Mouse (Mus musculus) forebrain, embryonic 14.5 days (tissue): Measurements from ENCODE around the gene Zfp69. TPM values are rescaled to one million over a fixed set of nuclear protein-coding genes. Genes with fewer than 3 reads are reported as not detected.

Experiments used
- ATAC-seq: fragments of 200-750 bp; cut with Nextera tagmentation; 2 replicates; pipeline ENCODE4 v1.8.0; 2017; ENCODE audit warnings: mild to moderate bottlenecking, moderate library complexity
- DNase-seq: peaks from one replicate; pipeline ENCODE4 v3.0.0-alpha.2; 2015; ENCODE audit warnings: low spot score
- H3K27ac ChIP-seq: fragments of 300-500 bp; sonication (generic); 2 replicates; pipeline ENCODE4 v1.5.1; 2014; ENCODE audit warnings: low read depth, mild to moderate bottlenecking, control low read depth, low read length, moderate library complexity
- H3K27me3 ChIP-seq: fragments of 300-500 bp; sonication (generic); replicated peaks from 2 replicates; pipeline ENCODE4 v1.6.1; 2014; ENCODE audit warnings: low read length, control low read depth, mixed read lengths; ENCODE audit not compliant: control insufficient read depth, insufficient read depth
- H3K36me3 ChIP-seq: fragments of 300-500 bp; sonication (generic); 2 replicates; pipeline ENCODE4 v1.6.1; 2014; ENCODE audit warnings: low read length, control low read depth; ENCODE audit not compliant: control insufficient read depth, insufficient read depth
- H3K4me1 ChIP-seq: fragments of 300-500 bp; sonication (generic); 2 replicates; pipeline ENCODE4 v1.6.1; 2014; ENCODE audit warnings: antibody characterized with exemption, low read length, control low read depth; ENCODE audit not compliant: control insufficient read depth, insufficient read depth
- H3K4me2 ChIP-seq: fragments of 300-500 bp; sonication (generic); 2 replicates; pipeline ENCODE4 v1.6.1; 2014; ENCODE audit warnings: mild to moderate bottlenecking, control low read depth, low read length
- H3K4me3 ChIP-seq: fragments of 300-500 bp; sonication (generic); 2 replicates; pipeline ENCODE4 v1.5.1; 2014; ENCODE audit warnings: low read depth, low read length, control low read depth
- H3K9ac ChIP-seq: fragments of 300-500 bp; sonication (generic); 2 replicates; pipeline ENCODE4 v1.6.1; 2014; ENCODE audit warnings: mild to moderate bottlenecking, low read length, control low read depth, moderate library complexity
- H3K9me3 ChIP-seq: fragments of 300-500 bp; sonication (generic); replicated peaks from 2 replicates; pipeline ENCODE4 v1.6.1; 2016; ENCODE audit warnings: low read length, control low read depth, mixed read lengths; ENCODE audit not compliant: control insufficient read depth
- WGBS: fragments of 180-500 bp; shearing (Covaris S2); extraction: QIAGEN DNeasy Blood & Tissue Kit; methylation state at CpG from one replicate; pipeline ENCODE4 v1.1.7; 2014; 5-methylcytosine and 5-hydroxymethylcytosine counted together
- polyA plus RNA-seq: library from polyadenylated mRNA; unstranded; fragments of >200 nt; fragmentation: Nextera tagmentation; extraction: Ambion mirVana; gene quantifications from 2 replicates; pipeline ENCODE4 v1.2.1, GENCODE M21; 2014

Zfp69 gene
- polyA plus RNA-seq, 1 experiment from 2014 or later = 5.3 TPM

GRCm38 (mm10) chr4:120974711-120975427, 23.4 kb upstream of the Zfp69 start:
- DNase-seq = no peak
- Histone ChIP-seq H3K36me3 (peaks cover 42% of the 10 kb centered on the region), H3K4me3 (no peak overlapping the region), H3K27ac (no peak overlapping the region), H3K9me3 (no peaks in the 10 kb centered on the region), H3K4me2 (no peak overlapping the region), H3K27me3 (no peaks in the 10 kb centered on the region), H3K9ac (no peak overlapping the region), H3K4me1 (no peaks in the 10 kb centered on the region)
- no peak for ATAC-seq
- WGBS = 90% methylated on average over 11 of the region's 11 CpGs

- H3K9me3 ChIP-seq = no peaks in the 10 kb centered on the region
Measured at GRCm38 (mm10) chr4:120971842-120972241, 20.3 kb upstream of the Zfp69 start.

GRCm38 (mm10) chr4:120969382-120970146, 18.1 kb upstream of the Zfp69 start:
- H3K27me3 ChIP-seq = no peaks in the 10 kb centered on the region
- no peaks in the 10 kb centered on the region for H3K4me1 ChIP-seq
- DNase-seq (peak; percentile 34), ATAC-seq (no peak)
- no peak overlapping the region for H3K4me2 ChIP-seq
- no peak overlapping the region for H3K4me3 ChIP-seq
- H3K9me3 ChIP-seq = no peaks in the 10 kb centered on the region
- no peak overlapping the region for H3K27ac ChIP-seq
- H3K9ac ChIP-seq = no peak overlapping the region
- peaks cover 45% of the 10 kb centered on the region for H3K36me3 ChIP-seq
- 90% methylated on average over 5 of the region's 5 CpGs for WGBS

More at GRCm38 (mm10) chr4:120971842-120972241, 20.3 kb upstream of the Zfp69 start:
- peaks cover 55% of the 10 kb centered on the region for H3K36me3 ChIP-seq
- no peak overlapping the region for H3K4me2 ChIP-seq
- H3K27me3 ChIP-seq = no peaks in the 10 kb centered on the region
- no peak overlapping the region for H3K9ac ChIP-seq
- no peaks in the 10 kb centered on the region for H3K4me1 ChIP-seq
- ATAC-seq = no peak
- no peak for DNase-seq
- H3K27ac ChIP-seq = no peak overlapping the region
- WGBS = 93% methylated on average over 8 of the region's 8 CpGs
- H3K4me3 ChIP-seq = no peak overlapping the region

GRCm38 (mm10) chr4:120968486-120968885, 17.0 kb upstream of the Zfp69 start:
- no peaks in the 10 kb centered on the region for H3K4me1 ChIP-seq
- no peak overlapping the region for H3K4me2 ChIP-seq
- H3K27ac ChIP-seq = no peak overlapping the region
- 90% methylated on average over 9 of the region's 9 CpGs for WGBS
- no peak overlapping the region for H3K4me3 ChIP-seq
- H3K9me3 ChIP-seq = no peaks in the 10 kb centered on the region
- H3K27me3 ChIP-seq = no peaks in the 10 kb centered on the region
- no peak overlapping the region for H3K9ac ChIP-seq
- no peak for ATAC-seq
- peaks cover 41% of the 10 kb centered on the region for H3K36me3 ChIP-seq
- DNase-seq = no peak

GRCm38 (mm10) chr4:120955586-120955985, 4.1 kb upstream of the Zfp69 start:
- no peak overlapping the region for H3K4me2 ChIP-seq
- H3K27ac ChIP-seq = no peak overlapping the region
- H3K4me1 ChIP-seq = peaks cover 7% of the 10 kb centered on the region; the same call in 1 of the 2 replicates
- no peak overlapping the region for H3K9ac ChIP-seq
- H3K27me3 ChIP-seq = no peaks in the 10 kb centered on the region
- DNase-seq (no peak), ATAC-seq (no peak)
- WGBS = 94% methylated on average over 1 of the region's 1 CpGs
- H3K4me3 ChIP-seq = no peak overlapping the region
- no peaks in the 10 kb centered on the region for H3K9me3 ChIP-seq
- H3K36me3 ChIP-seq = no peaks in the 10 kb centered on the region

- H3K9ac ChIP-seq = no peak overlapping the region
- no peak for ATAC-seq
- H3K27ac ChIP-seq = no peak overlapping the region
- no peak overlapping the region for H3K4me2 ChIP-seq
- peaks cover 7% of the 10 kb centered on the region; the same call in 1 of the 2 replicates for H3K4me1 ChIP-seq
- DNase-seq = peak; percentile 17
- no peaks in the 10 kb centered on the region for H3K27me3 ChIP-seq
- H3K4me3 ChIP-seq = no peak overlapping the region
- no peaks in the 10 kb centered on the region for H3K9me3 ChIP-seq
- H3K36me3 ChIP-seq = no peaks in the 10 kb centered on the region
- 50% methylated on average over 1 of the region's 1 CpGs for WGBS
Measured at GRCm38 (mm10) chr4:120953667-120954066, 2.2 kb upstream of the Zfp69 start.

GRCm38 (mm10) chr4:120953038-120953437, 1.5 kb upstream of the Zfp69 start:
- H3K27ac ChIP-seq = no peak overlapping the region
- ATAC-seq (no peak), DNase-seq (no peak)
- no peaks in the 10 kb centered on the region for H3K36me3 ChIP-seq
- no peak overlapping the region for H3K4me3 ChIP-seq
- peaks cover 7% of the 10 kb centered on the region; the same call in 1 of the 2 replicates for H3K4me1 ChIP-seq
- H3K9ac ChIP-seq = no peak overlapping the region
- WGBS = 83% methylated on average over 4 of the region's 4 CpGs
- no peak overlapping the region for H3K4me2 ChIP-seq
- no peaks in the 10 kb centered on the region for H3K9me3 ChIP-seq
- no peaks in the 10 kb centered on the region for H3K27me3 ChIP-seq

GRCm38 (mm10) chr4:120952163-120952562, 664 bp upstream of the Zfp69 start:
- H3K9me3 ChIP-seq = no peaks in the 10 kb centered on the region
- no peaks in the 10 kb centered on the region for H3K36me3 ChIP-seq
- no peak for DNase-seq
- peak overlapping the region; percentile 61 for H3K4me2 ChIP-seq
- peaks cover 7% of the 10 kb centered on the region; the same call in 1 of the 2 replicates for H3K4me1 ChIP-seq
- H3K9ac ChIP-seq = peak overlapping the region; percentile 83
- H3K4me3 ChIP-seq = peak overlapping the region; percentile 70
- no peak for ATAC-seq
- WGBS = 52% methylated on average over 6 of the region's 6 CpGs
- H3K27me3 ChIP-seq = no peaks in the 10 kb centered on the region
- no peak overlapping the region for H3K27ac ChIP-seq
